Mouse (Mus musculus): ENCODE results near the gene Cyb5d2.
"Not testable (repeated sequence)": the region's sequence is repeated elsewhere in the genome, so short reads cannot be mapped to it uniquely, and the experiment has no call there.

Cyb5d2 gene

GRCm38 (mm10) chr11:72772611-72773010 is 23.3 kb downstream of the Cyb5d2 start:
- not testable (repeated sequence) for DNase-seq (ENCODE audit: low spot score)

GRCm38 (mm10) chr11:72771461-72771860 is 24.5 kb downstream of the Cyb5d2 start:
- no peak for DNase-seq (ENCODE audit: low spot score)

- no peak for DNase-seq (ENCODE audit: low spot score)
Measured at GRCm38 (mm10) chr11:72770816-72771215, 25.1 kb downstream of the Cyb5d2 start.

- DNase-seq (ENCODE audit: low spot score) = no peak
Measured at GRCm38 (mm10) chr11:72770324-72770723, 25.6 kb downstream of the Cyb5d2 start.

GRCm38 (mm10) chr11:72769061-72769460 is 26.9 kb downstream of the Cyb5d2 start:
- DNase-seq (ENCODE audit: low spot score) = no peak

GRCm38 (mm10) chr11:72767716-72768115 is 28.2 kb downstream of the Cyb5d2 start:
- DNase-seq (ENCODE audit: low spot score) = no peak

- no peak for DNase-seq (ENCODE audit: low spot score)
Measured at GRCm38 (mm10) chr11:72764270-72764669, 31.7 kb downstream of the Cyb5d2 start.

- no peak for DNase-seq (ENCODE audit: low spot score)
Measured at GRCm38 (mm10) chr11:72760781-72761180, 35.2 kb downstream of the Cyb5d2 start.

- DNase-seq (ENCODE audit: low spot score) = no peak
Measured at GRCm38 (mm10) chr11:72759581-72759980, 36.4 kb downstream of the Cyb5d2 start.

GRCm38 (mm10) chr11:72758316-72758715 is 37.6 kb downstream of the Cyb5d2 start:
- DNase-seq (ENCODE audit: low spot score) = no peak

GRCm38 (mm10) chr11:72751956-72752355 is 44.0 kb downstream of the Cyb5d2 start:
- no peak for DNase-seq (ENCODE audit: low spot score)

GRCm38 (mm10) chr11:72739048-72739447 is 56.9 kb downstream of the Cyb5d2 start:
- DNase-seq (ENCODE audit: low spot score) = no peak

GRCm38 (mm10) chr11:72737517-72737916 is 58.4 kb downstream of the Cyb5d2 start:
- DNase-seq (ENCODE audit: low spot score) = not testable (repeated sequence)

- DNase-seq (ENCODE audit: low spot score) = no peak
Measured at GRCm38 (mm10) chr11:72736320-72736719, 59.6 kb downstream of the Cyb5d2 start.

- DNase-seq (ENCODE audit: low spot score) = no peak
Measured at GRCm38 (mm10) chr11:72735519-72735860, 60.5 kb downstream of the Cyb5d2 start.

GRCm38 (mm10) chr11:72734840-72735518 is 61.0 kb downstream of the Cyb5d2 start:
- DNase-seq (ENCODE audit: low spot score) = no peak

- no peak for DNase-seq (ENCODE audit: low spot score)
Measured at GRCm38 (mm10) chr11:72733736-72734135, 62.2 kb downstream of the Cyb5d2 start.
